Mouse (Mus musculus): Measurements from ENCODE around the gene Lpp. TPM values are rescaled to one million over a fixed set of nuclear protein-coding genes. Genes with fewer than 3 reads are reported as not detected.

The Lpp gene
- total RNA-seq, 4 experiments from 2014 or later, result 54.0 to 80.8 (median 65.0) TPM

DNA sequence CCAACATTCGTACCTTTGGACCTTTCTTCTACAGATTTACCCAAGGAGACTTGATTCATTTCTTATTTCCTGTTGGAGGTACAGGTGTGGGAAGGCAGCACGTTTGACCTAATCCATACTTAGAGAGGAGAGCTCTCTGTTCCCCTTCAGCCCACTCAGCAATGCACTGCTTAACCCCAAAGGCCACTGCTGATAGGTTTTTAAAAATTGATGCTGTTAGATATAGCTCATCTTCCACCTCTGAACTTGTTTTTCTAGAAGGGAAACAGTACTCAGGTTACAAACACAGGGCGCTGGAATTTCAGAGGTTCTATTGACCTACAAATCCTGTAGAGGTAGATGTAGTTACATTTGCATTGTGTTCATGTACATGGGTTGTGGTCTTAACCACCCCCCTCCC lies 80.7 kb downstream of the Lpp start:
- DNase-seq, result no peak

DNA sequence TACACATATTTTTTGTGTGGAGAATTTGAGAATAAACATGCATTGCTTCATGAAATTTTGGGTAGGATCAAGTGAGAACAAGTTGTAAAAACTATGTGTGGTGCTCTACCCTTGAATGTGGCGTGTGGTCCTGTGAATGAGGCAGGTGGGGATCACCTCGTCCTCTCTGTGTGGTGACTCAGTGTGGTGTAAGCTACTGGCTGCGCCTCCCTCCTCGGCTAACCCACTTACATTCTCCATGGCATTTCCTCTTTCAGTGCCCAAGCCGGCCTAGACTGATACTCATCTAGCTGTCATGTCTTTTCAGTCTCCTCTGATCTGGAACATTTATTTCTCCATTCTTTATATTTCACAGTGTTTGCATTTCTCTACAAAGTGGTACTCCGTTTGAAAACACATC lies 81.5 kb downstream of the Lpp start:
- DNase-seq, result no peak

DNA sequence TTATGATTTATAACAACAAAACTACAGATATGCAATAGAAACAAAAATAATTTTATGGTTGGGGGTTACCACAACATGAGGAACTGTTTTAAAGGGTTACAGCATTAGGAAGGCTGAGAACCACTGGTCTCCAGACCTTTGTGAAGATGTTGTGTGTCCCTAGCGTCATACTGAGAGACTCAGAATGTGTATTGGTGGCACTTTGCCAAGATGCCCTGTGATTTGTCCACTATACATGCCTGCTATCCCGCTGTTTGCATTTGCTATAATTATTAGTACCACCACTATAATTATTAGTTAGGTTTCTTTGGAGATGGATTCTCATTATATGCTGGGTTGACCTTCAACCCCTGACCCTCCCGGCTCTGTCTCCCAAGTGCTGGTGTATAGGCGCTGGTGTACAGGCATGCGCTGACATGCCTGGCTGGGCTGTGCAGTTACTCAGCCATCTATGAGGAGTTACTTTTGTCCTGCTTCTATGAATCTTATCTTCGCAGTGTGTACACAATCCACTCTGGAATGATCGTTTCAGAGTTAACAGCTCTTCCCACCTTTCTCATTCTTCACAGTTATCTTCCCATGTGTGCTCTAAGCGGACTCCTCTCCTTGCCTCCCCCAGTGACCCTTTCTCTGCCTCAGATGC lies 82.1 kb downstream of the Lpp start:
- no peak for DNase-seq

DNA sequence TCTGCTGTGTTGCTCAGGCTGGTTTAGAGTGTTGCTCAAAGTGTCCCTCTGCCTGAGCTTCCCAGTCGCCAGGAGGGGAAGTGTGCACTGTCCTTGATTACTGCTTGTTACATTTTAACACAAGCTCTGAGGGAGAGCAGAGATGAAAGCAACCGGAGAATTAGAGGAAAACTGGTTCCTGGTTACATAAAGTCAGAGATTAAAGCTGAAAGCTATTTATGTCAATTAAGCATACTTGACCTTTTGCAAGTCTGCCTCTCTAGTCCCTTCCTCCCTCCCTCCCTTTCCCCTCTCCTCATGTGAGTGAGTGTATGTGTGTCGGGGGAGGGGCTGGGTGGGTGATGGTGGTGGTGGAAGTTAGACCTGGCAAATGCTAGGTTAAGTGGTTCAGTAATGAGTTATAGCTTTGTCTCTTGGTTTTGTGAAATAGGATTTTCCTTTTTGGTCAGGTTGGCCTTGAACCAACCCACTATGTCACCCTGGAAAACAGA lies 83.6 kb downstream of the Lpp start:
- DNase-seq, result no peak

DNA sequence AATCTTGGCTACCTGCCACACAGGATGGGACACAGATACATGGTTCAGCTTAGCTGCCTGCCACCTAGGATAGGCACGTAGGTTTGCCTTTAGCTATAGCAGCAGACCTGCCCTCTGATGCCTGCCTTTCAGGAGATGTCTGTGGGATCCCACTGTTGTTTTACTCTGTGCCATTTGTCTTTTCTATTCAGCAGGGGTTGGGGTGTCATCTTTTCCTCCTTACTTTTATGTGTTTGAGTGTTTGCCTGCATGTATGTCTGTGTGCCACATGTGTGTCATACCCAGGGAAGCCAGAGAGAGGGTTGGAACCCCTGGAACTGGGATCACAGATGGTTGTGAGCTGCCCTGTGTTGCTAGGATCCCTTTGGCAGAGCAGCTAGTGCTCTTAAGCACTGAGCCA lies 84.7 kb downstream of the Lpp start:
- DNase-seq, result no peak

DNA sequence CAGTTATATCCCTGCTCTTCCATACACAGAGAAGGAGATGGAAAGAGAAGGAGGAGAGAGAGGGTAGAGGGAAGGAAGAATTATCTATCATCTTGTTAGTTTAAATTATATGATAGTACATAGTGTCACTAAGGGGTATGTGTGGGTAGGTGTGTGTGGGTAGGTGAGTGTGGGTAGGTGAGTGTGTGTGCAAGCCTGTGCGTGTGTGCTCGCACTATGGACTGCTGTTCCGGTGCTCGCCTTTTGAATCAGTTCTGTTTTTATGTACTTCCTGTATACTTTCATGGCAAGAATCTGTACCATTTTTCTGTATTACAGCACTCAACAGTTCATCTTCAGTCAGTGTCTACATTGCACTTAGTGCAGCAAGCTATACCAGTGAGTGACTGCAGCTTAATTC lies 85.5 kb downstream of the Lpp start:
- DNase-seq, result no peak

DNA sequence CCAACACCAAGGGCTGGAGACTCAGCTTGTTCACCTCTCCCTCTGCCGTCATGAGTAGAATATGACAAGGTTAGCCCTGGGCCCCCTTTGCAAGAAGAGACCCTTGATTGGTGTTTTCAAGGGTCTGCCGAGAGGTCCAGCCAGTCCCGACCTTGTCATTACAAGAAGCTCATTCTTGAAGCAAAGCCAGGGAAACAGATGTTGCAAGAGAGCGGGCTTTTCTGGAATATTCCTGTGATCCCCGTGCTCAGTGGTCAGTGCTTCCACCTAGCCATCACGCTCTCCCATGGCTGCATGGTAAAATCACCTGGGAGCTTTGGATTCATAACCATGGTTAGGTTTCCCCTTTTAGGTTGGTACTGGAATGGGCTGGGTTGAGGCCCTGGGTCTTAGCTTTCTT lies 89.3 kb downstream of the Lpp start:
- DNase-seq, result no peak

DNA sequence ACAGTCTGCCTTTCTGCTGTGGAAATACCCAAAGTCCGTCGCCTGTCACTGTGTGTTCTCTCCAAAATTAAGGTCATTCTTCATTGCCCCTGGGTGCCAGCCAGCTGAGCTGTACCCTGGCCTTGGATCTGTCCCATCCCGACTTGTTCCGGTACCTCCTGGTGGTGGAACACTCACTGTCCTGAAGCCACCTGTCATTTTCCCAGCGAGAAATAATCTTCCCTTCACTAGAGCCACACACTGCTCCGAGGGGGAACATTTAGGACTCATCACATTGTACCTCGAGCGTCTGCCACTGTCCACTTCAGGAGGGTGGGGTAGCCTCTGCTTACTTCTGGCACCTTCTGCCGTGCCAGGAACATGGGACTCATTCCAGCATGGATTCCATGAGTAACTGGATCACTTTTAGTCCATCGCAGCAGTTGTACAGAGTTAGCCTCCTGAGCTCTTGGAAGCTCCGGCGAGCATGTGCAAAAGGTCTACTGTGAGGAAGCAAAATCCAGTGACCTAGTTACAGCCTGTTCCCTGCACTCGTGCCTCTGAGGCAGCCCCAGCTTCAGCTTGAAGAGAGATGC lies 90.3 kb downstream of the Lpp start:
- peak; percentile 89 for DNase-seq

DNA sequence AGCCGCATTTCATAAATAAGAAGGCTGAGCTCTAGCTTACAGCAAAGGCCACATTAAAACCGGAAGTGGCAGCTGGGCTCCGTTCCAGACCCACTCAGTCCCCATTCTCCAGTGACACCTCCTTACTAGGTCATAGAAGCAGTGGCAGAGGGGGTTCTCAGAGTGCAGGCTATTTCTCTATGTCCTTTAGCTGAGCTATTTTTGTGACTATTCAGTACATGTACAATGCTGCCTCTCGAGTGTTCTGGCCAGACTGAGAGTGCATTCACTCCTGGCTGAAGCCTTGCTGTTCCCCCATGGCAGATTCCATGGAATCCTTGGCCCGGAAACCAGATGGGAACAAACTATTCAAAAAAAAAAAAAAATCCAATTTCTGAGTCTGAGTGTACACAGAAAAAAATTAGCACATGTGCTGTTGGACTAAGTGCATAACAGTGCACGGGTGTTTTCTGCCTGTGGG lies 94.5 kb downstream of the Lpp start:
- no peak for DNase-seq

DNA sequence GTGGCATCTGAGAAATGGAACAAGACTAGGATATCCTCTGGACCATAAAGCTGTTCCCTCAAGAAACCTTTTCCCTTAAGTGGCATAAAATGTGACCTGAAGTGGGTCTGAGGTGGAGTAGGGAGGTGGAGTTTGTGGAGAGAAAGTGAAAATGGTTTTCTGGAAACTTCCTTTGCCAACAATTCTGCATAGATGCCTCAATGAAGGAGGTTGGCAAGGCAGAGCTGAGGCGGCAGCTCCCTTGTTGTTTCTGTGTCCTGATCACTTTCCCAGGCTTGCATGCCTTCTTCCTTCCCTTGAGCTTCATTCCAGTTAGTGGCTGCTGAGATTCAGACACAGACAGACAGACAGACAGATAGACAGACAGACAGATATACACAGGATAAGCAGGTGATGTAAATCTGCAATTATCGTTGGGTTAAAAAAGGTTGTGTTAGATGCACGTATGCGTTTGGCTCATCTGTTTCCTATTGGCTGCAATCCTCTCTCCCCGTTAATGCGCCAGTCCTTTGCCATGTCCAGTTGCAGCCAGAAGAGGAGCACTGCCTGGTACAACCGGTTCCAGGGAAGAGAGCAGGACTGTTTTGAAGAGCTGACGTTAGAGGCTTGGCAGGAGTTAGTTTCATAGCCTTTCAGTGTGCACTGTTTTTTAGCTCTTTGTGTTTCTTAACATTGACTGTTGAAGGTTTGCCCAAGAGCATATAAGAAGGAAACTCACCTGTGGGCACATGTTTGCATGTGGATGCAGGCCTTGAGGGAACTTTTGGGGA lies 96.4 kb downstream of the Lpp start:
- no peak for DNase-seq

DNA sequence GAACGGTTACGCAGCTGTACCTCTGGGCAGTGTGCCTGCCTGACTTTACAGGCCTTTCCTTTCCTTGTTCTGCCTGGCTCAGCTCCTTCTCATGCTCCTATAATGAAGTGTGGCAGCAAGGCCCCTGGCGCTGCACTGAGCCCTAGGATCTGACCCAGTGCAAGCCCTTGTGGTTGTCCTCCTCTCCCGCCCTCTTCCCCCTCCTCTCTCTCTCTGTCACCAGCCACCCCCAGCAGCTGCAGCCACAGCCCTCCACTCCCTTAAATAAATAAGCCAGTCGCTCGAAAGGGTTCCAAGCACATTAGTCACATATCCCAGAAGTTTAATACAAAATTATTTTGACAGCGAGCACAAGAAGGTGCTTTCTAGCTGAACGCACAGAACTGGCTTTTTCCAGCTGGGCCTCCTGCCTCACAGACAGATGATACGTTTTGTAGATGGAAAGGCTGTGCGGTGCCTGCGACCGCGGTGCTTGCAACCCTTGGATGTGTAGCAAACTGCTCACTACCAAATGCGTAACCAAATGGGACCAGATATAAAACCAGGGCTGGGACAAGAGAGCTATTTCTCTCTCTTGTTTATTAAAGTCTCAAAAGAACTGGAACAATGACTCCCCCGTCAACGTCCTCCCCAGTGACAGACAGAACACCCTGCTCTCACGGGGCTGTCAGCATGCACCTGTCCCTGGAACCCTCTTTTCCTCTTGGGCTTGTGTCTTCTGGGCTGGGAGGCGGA lies 97.6 kb downstream of the Lpp start:
- DNase-seq, result no peak

DNA sequence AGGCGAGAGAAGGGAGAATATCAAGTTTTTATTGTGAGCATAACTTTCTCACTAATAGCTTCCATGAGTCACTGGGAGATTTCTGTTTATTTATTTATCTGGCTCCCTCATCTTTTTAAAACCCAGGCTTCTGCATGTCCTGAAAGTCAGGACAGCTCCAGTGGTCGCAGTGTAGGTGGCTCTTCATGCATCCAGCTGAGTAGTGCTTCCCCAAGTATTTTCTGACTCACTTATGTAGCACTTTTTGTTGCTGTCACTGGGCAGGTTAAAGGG lies 98.1 kb downstream of the Lpp start:
- DNase-seq, result no peak

DNA sequence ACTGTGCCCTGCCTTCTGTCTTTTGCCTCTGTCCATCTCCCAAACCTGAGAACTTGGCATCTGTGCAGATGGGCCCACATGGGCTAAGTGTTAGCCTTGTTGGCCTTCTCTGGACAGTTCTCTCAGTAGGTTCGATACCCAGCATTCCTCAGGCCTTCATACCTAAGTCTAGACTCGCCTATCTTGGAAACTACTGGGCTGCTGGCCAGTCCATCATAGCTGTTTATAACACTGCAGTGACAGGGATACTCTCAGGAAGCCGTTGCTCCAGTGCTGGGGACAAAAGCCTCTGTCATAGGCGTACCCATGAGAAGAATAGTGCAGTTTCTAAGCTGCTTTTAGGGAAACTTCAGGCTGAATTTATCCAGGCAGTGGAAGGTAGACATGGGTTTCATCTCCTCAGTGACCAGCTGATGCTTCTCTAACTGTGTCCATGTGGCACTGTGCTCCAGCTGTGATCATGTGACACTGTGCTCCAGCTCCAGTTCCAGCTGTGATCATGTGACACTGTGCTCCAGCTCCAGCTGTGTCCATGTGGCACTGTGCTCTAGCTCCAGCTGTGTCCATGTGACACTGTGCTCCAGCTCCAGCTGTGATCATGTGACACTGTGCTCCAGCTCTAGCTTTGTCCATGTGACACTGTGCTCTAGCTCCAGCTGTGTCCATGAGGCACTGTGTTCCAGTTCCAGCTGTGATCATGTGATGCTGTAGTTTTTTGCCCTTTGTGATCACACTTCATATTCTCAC lies 99.1 kb downstream of the Lpp start:
- no peak for DNase-seq

DNA sequence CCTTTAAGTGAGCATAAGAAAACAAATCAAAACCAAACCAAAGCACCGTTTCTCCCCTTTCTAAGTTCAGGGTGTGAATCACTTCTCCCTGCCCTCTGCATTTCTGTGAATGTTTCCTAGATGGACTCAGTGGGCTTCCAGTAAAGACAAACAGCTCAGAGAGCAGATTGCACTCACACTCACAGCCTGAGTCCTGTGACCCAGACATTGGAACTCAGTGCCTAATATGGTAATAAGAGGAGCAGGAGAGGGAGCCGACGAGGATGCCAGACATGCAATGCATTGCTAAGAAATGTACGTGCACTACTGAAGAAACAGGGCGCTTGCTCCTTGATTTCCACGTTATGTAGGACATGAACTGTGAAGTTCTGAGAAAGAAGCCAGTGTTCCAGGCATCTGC lies 101.2 kb downstream of the Lpp start:
- no peak for DNase-seq

DNA sequence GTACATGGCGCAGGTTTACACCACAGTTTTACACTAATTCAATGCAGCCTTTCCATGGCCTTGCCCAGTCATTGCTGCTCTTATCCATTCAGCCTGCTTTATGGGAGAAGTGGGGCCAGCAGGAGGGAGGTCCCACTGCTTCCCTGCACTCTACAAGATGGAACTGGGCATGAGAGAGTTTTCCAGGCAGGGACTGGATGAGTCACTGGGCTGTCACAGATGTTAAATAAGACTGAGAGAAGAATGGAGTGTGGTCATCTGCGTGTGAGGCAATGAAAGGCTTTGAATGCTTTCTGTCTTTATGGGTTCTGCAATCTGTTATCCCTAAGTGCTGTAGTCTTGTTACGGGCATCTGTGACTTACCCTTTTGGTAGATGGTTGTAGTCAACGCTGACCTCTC lies 102.2 kb downstream of the Lpp start:
- DNase-seq, result no peak

DNA sequence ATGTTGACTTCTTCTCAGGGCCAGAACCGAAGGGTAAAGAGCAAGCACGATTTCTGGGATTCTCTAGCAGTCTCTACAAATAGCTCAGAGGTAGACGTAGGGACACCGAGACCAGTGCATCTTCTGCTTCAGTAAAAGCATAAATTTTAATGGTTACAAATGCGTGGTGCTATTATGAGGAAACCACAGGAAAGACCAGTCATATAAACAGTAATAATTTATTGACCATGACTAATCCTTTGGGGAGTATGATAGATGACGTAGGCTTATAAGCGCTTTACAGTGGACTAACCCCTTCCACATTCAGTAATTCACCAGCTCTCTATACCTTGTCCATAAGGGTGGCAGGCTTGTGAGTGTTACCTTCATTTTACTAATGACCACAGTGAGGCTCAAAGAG lies 103.3 kb downstream of the Lpp start:
- DNase-seq, result no peak

DNA sequence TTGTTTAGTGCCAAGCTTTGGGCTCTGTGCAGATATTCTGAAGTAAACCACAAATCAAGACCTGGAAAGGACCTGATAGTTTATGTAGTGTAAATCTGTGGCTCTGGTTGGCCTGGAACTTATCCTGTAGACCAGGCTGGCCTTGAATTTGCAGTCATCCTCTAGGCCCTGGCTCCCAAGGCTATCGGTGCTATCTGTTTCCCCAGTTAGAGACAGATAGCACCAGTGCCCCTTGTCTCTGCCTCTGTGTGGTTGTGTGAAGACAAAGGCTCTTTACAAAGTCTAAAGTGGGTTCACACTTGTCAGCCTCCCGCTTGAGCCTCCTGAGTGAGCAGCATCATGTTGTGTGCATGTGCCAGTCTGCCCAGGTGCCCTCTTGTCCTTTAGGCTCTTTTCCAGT lies 104.1 kb downstream of the Lpp start:
- DNase-seq, result no peak

DNA sequence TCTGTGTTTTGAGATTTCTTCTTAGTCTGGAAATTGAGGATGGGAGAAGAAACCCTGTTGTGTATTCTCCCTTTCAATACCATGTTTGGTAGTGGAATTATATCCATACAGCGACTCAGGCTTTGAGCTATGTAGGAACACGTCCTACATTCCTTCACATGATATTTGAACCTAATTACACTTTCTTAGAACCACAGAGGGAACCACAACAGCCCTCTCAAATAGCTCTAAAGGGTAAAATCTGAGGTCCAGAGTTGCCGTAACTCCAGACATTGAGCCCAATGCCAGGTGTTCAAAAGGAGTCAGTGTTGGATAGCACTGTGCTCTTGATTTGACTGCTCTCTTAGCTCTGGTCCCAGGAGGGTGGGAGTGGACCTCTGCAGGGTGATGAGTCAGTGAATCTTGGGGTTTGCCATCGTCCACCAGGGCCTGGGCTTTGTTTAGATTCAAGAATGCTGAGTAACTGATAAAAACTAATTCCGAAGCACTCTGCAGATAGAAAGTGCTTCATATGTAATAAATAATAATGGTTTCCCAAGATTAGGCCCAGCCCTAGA lies 104.9 kb downstream of the Lpp start:
- DNase-seq, result no peak

DNA sequence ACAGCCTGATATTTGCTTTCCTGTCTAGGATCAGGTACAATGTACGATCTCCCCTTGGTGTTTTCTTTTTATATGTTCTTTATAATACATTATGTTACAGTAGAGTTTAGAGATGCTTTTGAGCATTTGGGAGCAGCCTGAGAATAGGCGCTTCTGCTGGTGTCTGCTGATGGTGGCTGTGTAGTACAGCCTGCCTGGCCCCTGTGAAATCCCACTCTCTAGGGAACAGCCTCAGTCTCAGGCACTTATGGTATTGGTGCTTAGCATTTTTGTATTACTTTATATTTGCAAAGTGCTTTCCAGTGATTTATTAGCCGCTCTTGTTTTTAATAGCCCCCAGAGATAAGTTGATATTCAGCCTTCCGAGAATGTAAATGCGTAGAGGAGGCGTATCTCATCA lies 107.9 kb downstream of the Lpp start:
- no peak for DNase-seq

DNA sequence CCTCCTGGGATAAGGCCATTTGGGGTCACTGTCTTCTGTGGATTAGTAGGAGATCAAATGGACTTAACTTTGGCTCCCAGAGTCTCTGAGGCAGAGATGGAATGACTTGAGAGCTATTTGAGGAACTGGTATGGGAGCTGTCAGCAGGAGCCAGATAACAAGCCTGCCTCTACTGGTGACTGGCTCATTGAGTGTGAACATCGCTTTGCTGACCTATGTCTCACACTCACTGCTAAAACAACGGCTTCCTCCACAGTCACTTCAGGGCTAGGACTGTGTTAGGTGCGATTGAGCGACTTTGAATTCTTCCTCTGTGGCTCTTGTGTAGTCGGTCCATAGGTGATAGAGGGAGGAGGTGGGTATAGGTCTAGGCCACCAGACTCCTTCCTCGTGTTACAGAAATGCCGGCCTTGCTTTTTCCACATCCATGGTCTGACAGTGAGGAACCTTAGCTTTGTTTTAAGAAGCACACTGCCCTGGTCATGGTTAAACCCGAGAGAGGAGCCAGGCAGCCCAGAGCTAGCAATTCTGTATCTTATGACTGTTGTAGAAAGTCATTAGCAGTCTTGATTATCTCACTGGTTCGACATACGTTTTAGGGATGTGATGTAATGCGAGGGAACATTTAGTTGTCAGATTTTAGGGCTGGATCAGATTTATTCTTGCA lies 108.5 kb downstream of the Lpp start:
- DNase-seq, result no peak

DNA sequence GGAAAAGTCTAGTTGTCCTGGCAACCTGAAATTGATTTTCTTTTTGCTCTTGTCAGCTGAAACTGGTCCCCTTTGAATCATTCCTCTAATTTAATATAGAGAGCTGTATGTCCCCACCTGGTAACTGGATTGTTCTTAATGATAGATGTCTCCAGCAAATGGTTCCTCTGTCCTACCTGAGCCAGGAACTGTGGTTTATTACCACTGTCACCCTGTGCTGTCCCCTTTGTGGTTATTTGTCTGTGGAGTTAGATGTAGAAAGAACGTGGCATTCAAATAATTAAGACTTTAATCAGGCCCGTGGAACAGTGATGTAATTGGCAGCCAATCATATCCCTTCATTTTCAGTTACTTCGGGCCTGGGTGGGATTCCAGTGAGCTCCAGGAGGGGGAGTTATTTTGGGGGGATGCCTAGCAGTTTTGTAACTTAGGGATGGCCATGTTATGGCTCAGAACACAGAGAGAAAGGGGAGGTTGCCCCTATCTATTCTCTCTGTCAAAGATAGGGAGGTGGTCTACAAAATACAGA lies 109.1 kb downstream of the Lpp start:
- DNase-seq, result no peak

All from adrenal gland, adult 8-10 months (tissue).